Mouse (Mus musculus): ENCODE measurements at regions not wholly inside any gene's neighbourhood (a gene's known extent, or its start where the extent isn't known, plus 50 kb on each side); places are given as distances from the start of the nearest gene placed in this dataset.

DNA sequence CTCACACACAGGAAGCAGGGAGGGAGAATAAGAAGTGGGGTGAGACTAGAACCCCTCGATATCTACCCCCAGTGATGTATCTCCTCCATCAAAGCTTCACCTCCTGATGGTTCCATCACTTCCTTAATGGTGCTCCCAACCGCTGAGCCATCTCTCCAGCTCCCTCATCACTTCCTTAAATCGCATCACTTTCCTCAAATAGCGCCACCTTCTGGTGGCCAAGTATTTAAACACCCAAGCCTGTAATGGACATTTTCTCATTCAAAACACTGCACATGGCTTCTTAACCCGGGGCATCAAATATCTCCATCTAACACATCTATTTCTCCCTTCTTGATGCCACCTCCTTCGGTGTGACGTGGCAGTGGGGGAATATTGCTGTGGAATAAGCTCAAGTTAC, 324.3 kb upstream of the Tmem132c start:
- Histone ChIP-seq H3K36me3 (no peaks in the 10 kb centered on the region), H3K9me3 (no peaks in the 10 kb centered on the region; the same call in 1 of the 2 replicates), H3K9ac (no peak overlapping the region), H3K4me1 (no peaks in the 10 kb centered on the region), H3K27me3 (no peaks in the 10 kb centered on the region), H3K4me3 (no peak overlapping the region), H3K27ac (no peak overlapping the region), H3K4me2 (replicated peaks) (no peak overlapping the region)
- no peak for ATAC-seq (ENCODE audit: insufficient number of reproducible peaks, insufficient read depth, low FRiP score, low TSS enrichment)
- WGBS, result 75% methylated on average over 7 of the region's 7 CpGs

GRCm38 (mm10) chr5:126933466-126933865, 308.1 kb upstream of the Tmem132c start:
- no peak overlapping the region for H3K9ac ChIP-seq
- no peaks in the 10 kb centered on the region for H3K4me1 ChIP-seq
- no peak for ATAC-seq (ENCODE audit: insufficient number of reproducible peaks, insufficient read depth, low FRiP score, low TSS enrichment)
- H3K4me3 ChIP-seq, result no peak overlapping the region
- no peak overlapping the region for H3K27ac ChIP-seq
- WGBS, result 45% methylated on average over 2 of the region's 2 CpGs
- H3K9me3 ChIP-seq, result no peaks in the 10 kb centered on the region
- no peaks in the 10 kb centered on the region for H3K27me3 ChIP-seq
- no peak overlapping the region for H3K4me2 ChIP-seq (replicated peaks)
- H3K36me3 ChIP-seq, result no peaks in the 10 kb centered on the region

GRCm38 (mm10) chr5:126944861-126945260, 296.7 kb upstream of the Tmem132c start:
- no peak for ATAC-seq (ENCODE audit: insufficient number of reproducible peaks, insufficient read depth, low FRiP score, low TSS enrichment)
- 86% methylated on average over 7 of the region's 7 CpGs for WGBS
- no peak overlapping the region for H3K9ac ChIP-seq

DNA sequence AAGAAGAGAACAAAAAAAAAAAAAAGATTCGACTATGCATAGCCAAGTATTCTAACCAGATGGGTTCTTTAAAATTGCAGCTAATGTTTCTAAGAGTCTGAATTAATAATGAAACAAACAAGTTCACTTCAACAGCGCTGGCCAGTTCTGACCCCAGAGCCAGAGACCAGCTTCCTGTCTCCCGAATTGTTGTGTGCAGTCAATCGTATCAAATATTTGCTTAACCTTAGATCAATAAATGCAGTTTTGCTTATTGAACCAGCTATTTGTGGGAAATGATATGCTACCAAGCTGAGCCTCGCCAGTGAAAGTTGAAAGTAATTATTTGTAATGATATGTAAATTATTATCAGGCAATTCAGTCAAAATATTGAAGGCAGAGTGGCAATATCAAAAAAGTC, 287.4 kb upstream of the Tmem132c start:
- Histone ChIP-seq H3K9me3 (no peaks in the 10 kb centered on the region), H3K27me3 (no peaks in the 10 kb centered on the region), H3K27ac (no peak overlapping the region), H3K4me2 (replicated peaks) (no peak overlapping the region), H3K36me3 (no peaks in the 10 kb centered on the region), H3K4me3 (no peak overlapping the region), H3K4me1 (no peaks in the 10 kb centered on the region), H3K9ac (no peak overlapping the region)
- ATAC-seq (ENCODE audit: insufficient number of reproducible peaks, insufficient read depth, low FRiP score, low TSS enrichment), result no peak
- 70% methylated on average over 5 of the region's 5 CpGs for WGBS

More at GRCm38 (mm10) chr5:126944861-126945260, 296.7 kb upstream of the Tmem132c start:
- Histone ChIP-seq H3K4me3 (no peak overlapping the region), H3K4me2 (replicated peaks) (no peak overlapping the region), H3K36me3 (no peaks in the 10 kb centered on the region), H3K4me1 (no peaks in the 10 kb centered on the region), H3K27me3 (no peaks in the 10 kb centered on the region), H3K27ac (no peak overlapping the region), H3K9me3 (no peaks in the 10 kb centered on the region)

DNA sequence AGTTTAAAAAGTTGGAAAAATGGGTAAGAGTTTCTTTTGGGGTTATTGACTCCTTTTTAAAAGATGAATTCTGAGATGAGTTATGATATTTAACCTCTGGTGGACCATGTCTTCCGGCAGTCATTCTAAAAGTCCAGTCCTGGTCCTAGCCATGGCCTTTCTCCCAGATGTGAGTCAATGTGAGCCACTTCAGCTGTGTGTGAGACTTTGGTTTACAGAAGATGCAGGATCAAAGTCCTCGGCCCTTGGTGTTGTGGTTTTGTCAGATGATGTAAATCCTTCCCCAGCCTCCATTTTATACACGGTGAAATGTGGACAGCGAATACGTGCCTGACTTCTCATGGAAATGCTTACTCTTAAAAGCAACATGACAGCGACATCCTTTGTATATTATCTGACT, 287.0 kb upstream of the Tmem132c start:
- ATAC-seq (ENCODE audit: insufficient number of reproducible peaks, insufficient read depth, low FRiP score, low TSS enrichment), result no peak
- no peak overlapping the region for H3K9ac ChIP-seq
- no peaks in the 10 kb centered on the region for H3K9me3 ChIP-seq
- 88% methylated on average over 6 of the region's 6 CpGs for WGBS
- H3K27me3 ChIP-seq, result no peaks in the 10 kb centered on the region
- no peaks in the 10 kb centered on the region for H3K4me1 ChIP-seq
- no peak overlapping the region for H3K4me2 ChIP-seq (replicated peaks)
- H3K27ac ChIP-seq, result no peak overlapping the region
- no peak overlapping the region for H3K4me3 ChIP-seq
- no peaks in the 10 kb centered on the region for H3K36me3 ChIP-seq

DNA sequence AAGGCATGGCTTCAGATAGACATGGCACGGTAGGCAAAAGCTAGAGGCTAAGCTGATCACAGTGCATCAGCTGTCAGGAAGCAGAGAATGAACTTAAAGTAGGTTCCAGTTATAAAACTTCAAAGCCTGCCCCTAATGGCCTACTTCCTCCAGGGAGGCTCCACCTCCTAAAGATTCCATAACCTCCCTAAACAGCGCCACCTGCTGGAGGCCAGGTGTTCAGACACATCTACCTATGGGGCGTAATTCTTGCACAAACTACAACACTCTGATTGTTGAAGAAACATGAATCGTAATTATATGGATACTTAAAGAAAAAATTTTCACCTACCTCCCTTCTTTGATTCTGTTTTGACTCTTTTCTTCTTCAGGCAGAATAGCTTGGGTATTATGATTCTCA, 277.0 kb upstream of the Tmem132c start:
- WGBS, result 90% methylated on average over 4 of the region's 4 CpGs
- H3K36me3 ChIP-seq, result no peaks in the 10 kb centered on the region
- no peak overlapping the region for H3K9ac ChIP-seq
- no peak overlapping the region for H3K4me2 ChIP-seq (replicated peaks)
- H3K9me3 ChIP-seq, result no peaks in the 10 kb centered on the region
- no peak overlapping the region for H3K4me3 ChIP-seq
- no peak for ATAC-seq (ENCODE audit: insufficient number of reproducible peaks, insufficient read depth, low FRiP score, low TSS enrichment)
- H3K27ac ChIP-seq, result no peak overlapping the region
- no peaks in the 10 kb centered on the region for H3K4me1 ChIP-seq
- no peaks in the 10 kb centered on the region for H3K27me3 ChIP-seq

DNA sequence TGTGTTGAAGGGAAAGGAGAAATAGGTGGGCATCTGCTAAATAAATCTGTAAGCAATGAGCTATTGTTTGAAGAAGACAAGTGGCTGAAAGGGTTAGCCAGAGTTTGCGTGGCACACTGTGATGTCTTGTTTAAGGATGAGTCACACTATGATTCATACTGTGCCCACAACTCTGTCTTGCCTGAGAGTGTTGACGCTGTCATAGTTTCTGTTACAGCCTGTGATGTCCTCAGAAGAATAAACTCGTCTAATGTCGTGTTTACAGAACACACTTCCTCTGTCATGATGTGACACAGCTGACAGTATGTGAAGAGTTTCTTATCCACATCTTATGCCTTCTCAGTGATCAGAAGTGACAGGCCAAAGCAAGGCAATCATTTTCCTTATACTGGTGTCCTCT, 274.5 kb upstream of the Tmem132c start:
- no peak overlapping the region for H3K4me3 ChIP-seq
- ATAC-seq (ENCODE audit: insufficient number of reproducible peaks, insufficient read depth, low FRiP score, low TSS enrichment), result no peak

DNA sequence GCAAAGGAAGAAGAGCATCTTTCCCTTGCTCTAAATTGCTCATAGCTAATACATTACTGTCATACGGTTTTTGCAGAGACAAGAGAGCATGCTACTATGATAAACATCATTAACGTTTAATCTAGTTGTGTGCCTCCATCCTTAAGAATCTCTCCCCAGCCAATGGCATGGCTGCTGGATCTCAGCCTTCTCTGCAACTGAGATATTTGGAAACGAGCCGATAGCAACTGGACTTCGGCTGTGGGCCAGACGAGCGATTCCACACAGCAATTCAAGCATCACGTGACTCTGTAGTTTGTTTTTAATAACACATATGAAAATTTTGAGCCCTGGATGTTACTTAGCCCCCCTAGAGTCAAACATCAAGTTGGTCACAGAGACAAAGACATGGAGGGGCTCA, 272.2 kb upstream of the Tmem132c start:
- Histone ChIP-seq H3K9ac (no peak overlapping the region), H3K27me3 (no peaks in the 10 kb centered on the region), H3K4me2 (replicated peaks) (no peak overlapping the region), H3K4me3 (no peak overlapping the region), H3K9me3 (no peaks in the 10 kb centered on the region), H3K36me3 (no peaks in the 10 kb centered on the region), H3K27ac (no peak overlapping the region), H3K4me1 (no peaks in the 10 kb centered on the region)
- ATAC-seq (ENCODE audit: insufficient number of reproducible peaks, insufficient read depth, low FRiP score, low TSS enrichment), result no peak
- WGBS, result 85% methylated on average over 8 of the region's 8 CpGs

More for the DNA sequence above, 274.5 kb upstream of the Tmem132c start:
- H3K4me2 ChIP-seq (replicated peaks), result no peak overlapping the region
- no peaks in the 10 kb centered on the region for H3K27me3 ChIP-seq
- H3K4me1 ChIP-seq, result no peaks in the 10 kb centered on the region
- H3K36me3 ChIP-seq, result no peaks in the 10 kb centered on the region
- H3K9ac ChIP-seq, result no peak overlapping the region
- no peak overlapping the region for H3K27ac ChIP-seq
- 84% methylated on average over 4 of the region's 4 CpGs for WGBS
- H3K9me3 ChIP-seq, result no peaks in the 10 kb centered on the region

GRCm38 (mm10) chr5:126971284-126971683, 270.3 kb upstream of the Tmem132c start:
- H3K4me3 ChIP-seq, result no peak overlapping the region
- WGBS, result 71% methylated on average over 2 of the region's 2 CpGs

GRCm38 (mm10) chr5:126971981-126972380, 269.6 kb upstream of the Tmem132c start:
- Histone ChIP-seq H3K27ac (no peak overlapping the region), H3K4me3 (no peak overlapping the region), H3K4me2 (replicated peaks) (no peak overlapping the region), H3K27me3 (no peaks in the 10 kb centered on the region), H3K4me1 (no peaks in the 10 kb centered on the region), H3K36me3 (no peaks in the 10 kb centered on the region), H3K9ac (no peak overlapping the region), H3K9me3 (no peaks in the 10 kb centered on the region)
- ATAC-seq (ENCODE audit: insufficient number of reproducible peaks, insufficient read depth, low FRiP score, low TSS enrichment), result no peak
- WGBS, result 62% methylated on average over 1 of the region's 1 CpGs

More at GRCm38 (mm10) chr5:126971284-126971683, 270.3 kb upstream of the Tmem132c start:
- no peaks in the 10 kb centered on the region for H3K9me3 ChIP-seq
- no peaks in the 10 kb centered on the region for H3K27me3 ChIP-seq
- H3K36me3 ChIP-seq, result no peaks in the 10 kb centered on the region
- H3K4me2 ChIP-seq (replicated peaks), result no peak overlapping the region
- no peak overlapping the region for H3K27ac ChIP-seq
- no peaks in the 10 kb centered on the region for H3K4me1 ChIP-seq
- ATAC-seq (ENCODE audit: insufficient number of reproducible peaks, insufficient read depth, low FRiP score, low TSS enrichment), result no peak
- H3K9ac ChIP-seq, result no peak overlapping the region

DNA sequence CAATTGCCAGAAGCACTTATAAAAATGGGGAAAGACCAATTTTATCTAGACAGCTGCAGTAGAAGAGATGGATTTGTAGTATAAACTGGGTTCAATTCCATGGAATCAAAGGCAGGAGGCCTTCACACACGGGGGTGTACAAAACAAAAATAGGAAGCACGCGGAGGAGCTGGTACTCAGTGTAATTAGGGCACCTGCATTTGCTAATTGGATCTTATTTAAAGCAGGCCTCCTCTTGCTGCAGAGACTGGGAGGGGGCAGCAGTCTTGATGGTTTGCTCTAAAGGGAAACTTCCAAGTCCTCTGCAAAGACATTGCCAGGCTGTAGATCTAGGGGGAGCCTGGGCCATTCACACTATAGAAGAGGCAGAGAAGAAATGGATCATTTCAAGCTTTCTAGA, 268.2 kb upstream of the Tmem132c start:
- no peak overlapping the region for H3K27ac ChIP-seq
- no peaks in the 10 kb centered on the region for H3K36me3 ChIP-seq
- H3K4me2 ChIP-seq (replicated peaks), result no peak overlapping the region
- 25% methylated on average over 3 of the region's 3 CpGs for WGBS
- no peaks in the 10 kb centered on the region for H3K4me1 ChIP-seq
- H3K9me3 ChIP-seq, result 0 out of 2 replicates have a peak, but pooled peaks cover 6% of the 10 kb centered on the region
- no peak for ATAC-seq (ENCODE audit: insufficient number of reproducible peaks, insufficient read depth, low FRiP score, low TSS enrichment)
- H3K4me3 ChIP-seq, result no peak overlapping the region
- no peaks in the 10 kb centered on the region for H3K27me3 ChIP-seq
- H3K9ac ChIP-seq, result no peak overlapping the region

DNA sequence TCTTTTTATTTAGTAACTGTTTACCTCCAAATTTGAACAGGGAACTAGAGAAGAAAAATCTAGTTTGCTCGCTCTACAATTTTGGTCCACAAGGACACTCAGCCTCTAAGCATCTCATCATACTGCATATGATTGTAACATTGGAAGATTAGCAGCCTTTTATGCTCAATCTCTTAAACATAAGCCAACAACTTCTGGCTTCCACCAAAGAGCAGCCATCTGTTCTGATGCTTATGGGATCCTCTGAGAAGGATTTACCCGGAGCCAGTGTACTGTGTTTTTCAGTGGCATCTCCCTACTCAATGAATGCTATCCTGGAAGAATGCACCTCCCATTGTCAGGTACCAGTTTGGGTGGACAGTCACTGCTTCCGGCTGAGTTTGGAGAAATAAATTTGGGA, 267.0 kb upstream of the Tmem132c start:
- WGBS, result 90% methylated on average over 3 of the region's 3 CpGs
- Histone ChIP-seq H3K9me3 (0 out of 2 replicates have a peak, but pooled peaks cover 6% of the 10 kb centered on the region), H3K36me3 (no peaks in the 10 kb centered on the region)

GRCm38 (mm10) chr5:126995577-126995976, 246.0 kb upstream of the Tmem132c start:
- Histone ChIP-seq H3K4me1 (no peaks in the 10 kb centered on the region), H3K4me2 (replicated peaks) (no peak overlapping the region), H3K36me3 (no peaks in the 10 kb centered on the region), H3K27ac (no peak overlapping the region), H3K4me3 (no peak overlapping the region), H3K27me3 (no peaks in the 10 kb centered on the region), H3K9ac (no peak overlapping the region), H3K9me3 (no peaks in the 10 kb centered on the region)
- no peak for ATAC-seq (ENCODE audit: insufficient number of reproducible peaks, insufficient read depth, low FRiP score, low TSS enrichment)
- 55% methylated on average over 5 of the region's 6 CpGs for WGBS

More for the DNA sequence above, 267.0 kb upstream of the Tmem132c start:
- Histone ChIP-seq H3K4me3 (no peak overlapping the region), H3K27me3 (no peaks in the 10 kb centered on the region), H3K27ac (no peak overlapping the region), H3K9ac (no peak overlapping the region), H3K4me2 (replicated peaks) (no peak overlapping the region), H3K4me1 (no peaks in the 10 kb centered on the region)
- no peak for ATAC-seq (ENCODE audit: insufficient number of reproducible peaks, insufficient read depth, low FRiP score, low TSS enrichment)
